Mouse (Mus musculus): ENCODE results near the gene Plin4. TPM values are rescaled to one million over a fixed set of nuclear protein-coding genes. Genes with fewer than 3 reads are reported as not detected.
"Not testable (repeated sequence)": the region's sequence is repeated elsewhere in the genome, so short reads cannot be mapped to it uniquely, and the experiment has no call there.

Gene Plin4
- polyA plus RNA-seq, 1 experiment from 2014 or later, result 0.18 TPM

GRCm38 (mm10) chr17:56108334-56109044 lies 1.1 kb downstream of the Plin4 start:
- Histone ChIP-seq H3K4me1 (0 out of 2 replicates have a peak, but pooled peaks cover 3% of the 10 kb centered on the region), H3K9ac (no peak overlapping the region), H3K27me3 (no peaks in the 10 kb centered on the region), H3K27ac (no peak overlapping the region), H3K9me3 (no peaks in the 10 kb centered on the region), H3K4me2 (no peak overlapping the region), H3K36me3 (replicated peaks) (peaks cover 13% of the 10 kb centered on the region), H3K4me3 (replicated peaks) (no peak overlapping the region)
- ATAC-seq (ENCODE audit: low FRiP score), result no peak
- WGBS, result 77% methylated on average over 6 of the region's 6 CpGs

GRCm38 (mm10) chr17:56107736-56108135 lies 1.9 kb downstream of the Plin4 start:
- WGBS, result 71% methylated on average over 2 of the region's 2 CpGs
- H3K27ac ChIP-seq, result no peak overlapping the region
- H3K9me3 ChIP-seq, result no peaks in the 10 kb centered on the region
- ATAC-seq (ENCODE audit: low FRiP score), result no peak
- no peaks in the 10 kb centered on the region for H3K27me3 ChIP-seq
- H3K4me3 ChIP-seq (replicated peaks), result no peak overlapping the region
- no peak overlapping the region for H3K9ac ChIP-seq
- H3K4me1 ChIP-seq, result 0 out of 2 replicates have a peak, but pooled peaks cover 2% of the 10 kb centered on the region
- no peak overlapping the region for H3K4me2 ChIP-seq
- H3K36me3 ChIP-seq (replicated peaks), result peaks cover 20% of the 10 kb centered on the region

- H3K4me3 ChIP-seq (replicated peaks), result no peak overlapping the region
- H3K9me3 ChIP-seq, result no peaks in the 10 kb centered on the region
- ATAC-seq (ENCODE audit: low FRiP score), result no peak
- H3K4me1 ChIP-seq, result no peaks in the 10 kb centered on the region
- WGBS, result 85% methylated on average over 4 of the region's 4 CpGs
- H3K27ac ChIP-seq, result no peak overlapping the region
- H3K36me3 ChIP-seq (replicated peaks), result peaks cover 28% of the 10 kb centered on the region
- H3K27me3 ChIP-seq, result no peaks in the 10 kb centered on the region
- no peak overlapping the region for H3K4me2 ChIP-seq
- H3K9ac ChIP-seq, result no peak overlapping the region
Observed at GRCm38 (mm10) chr17:56106981-56107380, 2.6 kb downstream of the Plin4 start.

GRCm38 (mm10) chr17:56106436-56106835 lies 3.2 kb downstream of the Plin4 start:
- H3K9me3 ChIP-seq; ATAC-seq (ENCODE audit: low FRiP score); H3K27ac ChIP-seq; H3K4me1 ChIP-seq; H3K4me2 ChIP-seq; H3K4me3 ChIP-seq (replicated peaks); H3K9ac ChIP-seq; H3K27me3 ChIP-seq: not testable (repeated sequence)
- 96% methylated on average over 4 of the region's 4 CpGs for WGBS
- peaks cover 33% of the 10 kb centered on the region for H3K36me3 ChIP-seq (replicated peaks)

GRCm38 (mm10) chr17:56104821-56105220 lies 4.8 kb downstream of the Plin4 start:
- H3K4me3 ChIP-seq (replicated peaks); ATAC-seq (ENCODE audit: low FRiP score); H3K9me3 ChIP-seq; H3K4me2 ChIP-seq; H3K9ac ChIP-seq; H3K27me3 ChIP-seq; H3K4me1 ChIP-seq; H3K27ac ChIP-seq: not testable (repeated sequence)
- H3K36me3 ChIP-seq (replicated peaks), result peaks cover 49% of the 10 kb centered on the region
- 86% methylated on average over 3 of the region's 5 CpGs for WGBS

- 96% methylated on average over 8 of the region's 8 CpGs for WGBS
- Histone ChIP-seq H3K27ac (no peak overlapping the region), H3K27me3 (no peaks in the 10 kb centered on the region), H3K9ac (no peak overlapping the region), H3K9me3 (no peaks in the 10 kb centered on the region), H3K4me1 (no peaks in the 10 kb centered on the region), H3K4me2 (no peak overlapping the region), H3K36me3 (replicated peaks) (peaks cover 55% of the 10 kb centered on the region), H3K4me3 (replicated peaks) (no peak overlapping the region)
- ATAC-seq (ENCODE audit: low FRiP score), result no peak
Observed at GRCm38 (mm10) chr17:56103465-56104285, 5.9 kb downstream of the Plin4 start.

- Histone ChIP-seq H3K4me2 (no peak overlapping the region), H3K9ac (no peak overlapping the region), H3K27me3 (no peaks in the 10 kb centered on the region), H3K4me1 (no peaks in the 10 kb centered on the region), H3K4me3 (replicated peaks) (no peak overlapping the region), H3K27ac (no peak overlapping the region), H3K36me3 (replicated peaks) (peaks cover 63% of the 10 kb centered on the region), H3K9me3 (no peaks in the 10 kb centered on the region)
- WGBS, result 96% methylated on average over 9 of the region's 9 CpGs
- no peak for ATAC-seq (ENCODE audit: low FRiP score)
Observed at GRCm38 (mm10) chr17:56102927-56103326, 6.7 kb downstream of the Plin4 start.

- 92% methylated on average over 5 of the region's 5 CpGs for WGBS
- no peak for ATAC-seq (ENCODE audit: low FRiP score)
Observed at GRCm38 (mm10) chr17:56102158-56102557, 7.4 kb downstream of the Plin4 start.

GRCm38 (mm10) chr17:56100811-56101210 lies 8.8 kb downstream of the Plin4 start:
- H3K9me3 ChIP-seq, result no peaks in the 10 kb centered on the region
- no peak overlapping the region for H3K9ac ChIP-seq
- H3K4me1 ChIP-seq, result no peaks in the 10 kb centered on the region
- H3K27me3 ChIP-seq, result no peaks in the 10 kb centered on the region
- WGBS, result 85% methylated on average over 3 of the region's 3 CpGs
- H3K4me2 ChIP-seq, result no peak overlapping the region
- peaks cover 84% of the 10 kb centered on the region for H3K36me3 ChIP-seq (replicated peaks)
- H3K4me3 ChIP-seq (replicated peaks), result no peak overlapping the region
- ATAC-seq (ENCODE audit: low FRiP score), result no peak
- 0 out of 2 replicates have a peak overlapping the region, but pooled peaks have one; percentile 5 for H3K27ac ChIP-seq

More at GRCm38 (mm10) chr17:56102158-56102557, 7.4 kb downstream of the Plin4 start:
- Histone ChIP-seq H3K27me3 (no peaks in the 10 kb centered on the region), H3K27ac (no peak overlapping the region), H3K9ac (no peak overlapping the region), H3K36me3 (replicated peaks) (peaks cover 71% of the 10 kb centered on the region), H3K4me2 (no peak overlapping the region), H3K4me1 (no peaks in the 10 kb centered on the region), H3K4me3 (replicated peaks) (no peak overlapping the region), H3K9me3 (no peaks in the 10 kb centered on the region)

- H3K4me3 ChIP-seq (replicated peaks), result no peak overlapping the region
- no peaks in the 10 kb centered on the region for H3K4me1 ChIP-seq
- H3K27me3 ChIP-seq, result no peaks in the 10 kb centered on the region
- 91% methylated on average over 15 of the region's 15 CpGs for WGBS
- H3K27ac ChIP-seq, result no peak overlapping the region
- no peak overlapping the region for H3K9ac ChIP-seq
- no peaks in the 10 kb centered on the region for H3K9me3 ChIP-seq
- no peak for ATAC-seq (ENCODE audit: low FRiP score)
- H3K4me2 ChIP-seq, result no peak overlapping the region
- H3K36me3 ChIP-seq (replicated peaks), result peaks cover 92% of the 10 kb centered on the region
Observed at GRCm38 (mm10) chr17:56098711-56099572, 10.7 kb downstream of the Plin4 start.

- no peak for ATAC-seq (ENCODE audit: low FRiP score)
- 93% methylated on average over 8 of the region's 8 CpGs for WGBS
- Histone ChIP-seq H3K27ac (no peak overlapping the region), H3K27me3 (no peaks in the 10 kb centered on the region), H3K36me3 (replicated peaks) (peaks cover 91% of the 10 kb centered on the region), H3K4me2 (no peak overlapping the region), H3K9ac (no peak overlapping the region), H3K9me3 (no peaks in the 10 kb centered on the region), H3K4me3 (replicated peaks) (no peak overlapping the region), H3K4me1 (no peaks in the 10 kb centered on the region)
Observed at GRCm38 (mm10) chr17:56098180-56098579, 11.4 kb downstream of the Plin4 start.

GRCm38 (mm10) chr17:56096883-56097282 lies 12.7 kb downstream of the Plin4 start:
- Histone ChIP-seq H3K9ac (no peak overlapping the region), H3K4me3 (replicated peaks) (no peak overlapping the region), H3K9me3 (no peaks in the 10 kb centered on the region), H3K4me1 (no peaks in the 10 kb centered on the region), H3K27ac (no peak overlapping the region), H3K4me2 (no peak overlapping the region), H3K27me3 (no peaks in the 10 kb centered on the region), H3K36me3 (replicated peaks) (peaks cover 86% of the 10 kb centered on the region)
- ATAC-seq (ENCODE audit: low FRiP score), result no peak
- 90% methylated on average over 12 of the region's 12 CpGs for WGBS

All from forebrain, embryonic 12.5 days (tissue).